ENCODE assay signal across 8 mouse cellular contexts in the genomic region with DNA sequence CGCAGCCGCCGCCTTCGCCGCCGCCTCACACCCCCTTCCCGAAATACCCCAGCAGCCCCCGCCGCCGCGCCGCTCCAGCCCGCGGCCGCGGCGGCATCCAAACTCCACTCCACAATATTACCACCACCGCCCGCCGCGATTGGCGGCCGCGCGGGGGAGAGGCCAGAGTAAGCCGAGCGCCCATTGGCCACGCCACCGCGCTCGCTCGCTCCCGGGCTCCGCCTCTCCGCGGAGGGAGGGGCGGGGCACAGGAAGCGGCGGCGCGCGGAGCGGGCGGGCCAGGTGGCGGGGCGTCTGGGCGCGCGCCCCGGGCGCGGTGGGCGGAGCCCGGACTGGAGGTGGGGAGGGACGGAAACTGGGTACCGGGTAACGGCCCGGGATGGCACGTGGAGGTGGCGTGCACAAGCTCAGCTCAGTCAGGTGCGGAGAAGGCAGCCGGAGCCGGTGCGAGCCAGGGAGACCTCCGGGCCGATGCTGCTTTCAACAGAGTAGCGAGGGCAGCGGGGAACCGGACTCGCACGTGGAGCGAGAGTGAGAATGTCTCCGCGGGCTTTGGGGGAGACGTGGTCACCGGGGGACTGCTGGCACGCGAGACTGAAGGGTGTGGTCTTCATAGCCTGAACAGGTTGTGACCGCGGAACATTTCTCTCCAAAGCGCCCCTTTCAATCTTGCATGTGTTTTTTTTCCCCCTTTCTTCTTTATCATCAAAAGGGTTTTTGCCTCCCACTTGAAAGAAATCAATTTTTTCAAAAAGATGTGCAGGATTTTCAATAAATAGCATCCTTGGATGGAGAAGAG. TPM values are rescaled to one million over a fixed set of nuclear protein-coding genes. Genes with fewer than 3 reads are reported as not detected.
A peak's percentile ranks its signal among the peaks of the same experiment; 100 is the strongest.
DNase-seq lines count a peak whose midpoint lies in the region; ATAC-seq lines count a peak whose summit lies in the region.

A gene (minus strand): TSS at position 81 of the 799 bp plus-strand sequence.

- H3K4me3 ChIP-seq in hindbrain, embryonic 14.5 days (replicated peaks; ENCODE audit: low read length) = peak within 1 kb of the TSS; percentile 96

- no peaks in the 10 kb centered on the region for H3K9me3 ChIP-seq in hindbrain, embryonic 14.5 days (ENCODE audit: control insufficient read depth, low read length)

- H3K4me2 ChIP-seq in hindbrain, embryonic 14.5 days (replicated peaks) = peak within 1 kb of the TSS; percentile 94

- WGBS in hindbrain, embryonic 14.5 days = under 1% methylated on average over 64 of the region's 81 CpGs

- peak within 1 kb of the TSS; percentile 94 for H3K27ac ChIP-seq in hindbrain, embryonic 14.5 days

- DNase-seq in R1 (ENCODE audit: low read depth, low spot score) = peak; percentile 93
- DNase-seq in cerebellum, postnatal 25 days = peak; percentile 95 to 98
- DNase-seq in frontal cortex, postnatal 25 days (ENCODE audit: low spot score in 2 of 2) = peak; percentile 69 to 86
- peak; percentile 97 for DNase-seq in hindbrain, embryonic 14.5 days (ENCODE audit: low spot score)
- DNase-seq in layer of hippocampus, postnatal 36 days = peak; percentile 93 to 94
- DNase-seq in lung, postnatal 36 days = peak; percentile 95
- peak; percentile 97 for DNase-seq in retina, postnatal 1 day
- peak; percentile 80 to 90 for DNase-seq in urinary bladder, adult 18-20 months (ENCODE audit: low spot score in 2 of 2)

- no peaks in the 10 kb centered on the region for H3K36me3 ChIP-seq in hindbrain, embryonic 14.5 days (replicated peaks; ENCODE audit: control insufficient read depth, insufficient read depth)

- ATAC-seq in hindbrain, embryonic 14.5 days (ENCODE audit: low FRiP score) = peak; percentile 98

- H3K9ac ChIP-seq in hindbrain, embryonic 14.5 days = peak within 1 kb of the TSS; percentile 85

- H3K27me3 ChIP-seq in hindbrain, embryonic 14.5 days (ENCODE audit: control insufficient read depth, insufficient read depth, low read length) = no peaks in the 10 kb centered on the region

- H3K4me1 ChIP-seq in hindbrain, embryonic 14.5 days (replicated peaks; ENCODE audit: control insufficient read depth, insufficient read depth, low read length) = peaks cover 19% of the 10 kb centered on the region

RNA-seq across cellular contexts. Expression of the gene that starts here (rescaled TPM):
- 14.7 and 15.3 TPM in 2 replicates for polyA plus RNA-seq in hindbrain, embryonic 14.5 days (2014; fragmentation: Nextera tagmentation; extraction: Ambion mirVana)
- 10 to 100 TPM; 53.5 to 55.2 TPM for total RNA-seq in layer of hippocampus, postnatal 36 days (2021)

Comparison
In these comparisons a context has a peak if more than half of its experiments do, and no peak if none do; other contexts are left out.
1. Peak in every context shown above with its lines: DNase-seq, ATAC-seq, H3K4me3 ChIP-seq and H3K27ac ChIP-seq.